Mouse (Mus musculus): ENCODE measurements around the gene Large1. TPM values are rescaled to one million over a fixed set of nuclear protein-coding genes. Genes with fewer than 3 reads are reported as not detected.

Gene Large1
- polyA plus RNA-seq, 2 experiments = 0.56 to 1.1 TPM

GRCm38 (mm10) chr8:72780644-72781043 is 572.7 kb downstream of the Large1 start:
- H3K27ac ChIP-seq = no peak overlapping the region

GRCm38 (mm10) chr8:72777797-72778196 is 575.5 kb downstream of the Large1 start:
- Histone ChIP-seq H3K9ac (replicated peaks) (no peak overlapping the region), H3K27ac (no peak overlapping the region), H3K9me3 (ENCODE audit: control insufficient read depth, low read length) (no peaks in the 10 kb centered on the region), H3K4me3 (ENCODE audit: insufficient read depth in 1 of 2, low read depth in 2 of 2, low read length in 2 of 2) (no peak overlapping the region), H3K27me3 (ENCODE audit: control insufficient read depth, insufficient read depth, low read length) (no peaks in the 10 kb centered on the region), H3K36me3 (replicated peaks; ENCODE audit: control insufficient read depth, insufficient read depth, low read depth) (no peaks in the 10 kb centered on the region), H3K4me1 (replicated peaks; ENCODE audit: control insufficient read depth in 2 of 2, insufficient read depth in 2 of 2, low read length in 1 of 2) (no peaks in the 10 kb centered on the region), H3K4me2 (ENCODE audit: low read depth) (no peak overlapping the region)
- ATAC-seq (ENCODE audit: insufficient read depth) (no peak), DNase-seq (ENCODE audit: low read depth in 3 of 3, low spot score in 3 of 3) (no peak)
- TF ChIP-seq CTCF (IDR thresholded peaks at IDR 0.05; ENCODE audit: low read depth) (no peak), EP300 (IDR thresholded peaks at IDR 0.05; ENCODE audit: low read depth) (no peak)
- WGBS (ENCODE audit: insufficient replicate concordance) = 44% methylated on average over 1 of the region's 1 CpGs

More at GRCm38 (mm10) chr8:72780644-72781043, 572.7 kb downstream of the Large1 start:
- H3K9me3 ChIP-seq (ENCODE audit: control insufficient read depth, low read length) = no peaks in the 10 kb centered on the region
- H3K27me3 ChIP-seq (ENCODE audit: control insufficient read depth, insufficient read depth, low read length) = no peaks in the 10 kb centered on the region
- no peaks in the 10 kb centered on the region for H3K36me3 ChIP-seq (replicated peaks; ENCODE audit: control insufficient read depth, insufficient read depth, low read depth)
- H3K4me1 ChIP-seq (replicated peaks; ENCODE audit: control insufficient read depth in 2 of 2, insufficient read depth in 2 of 2, low read length in 1 of 2) = no peaks in the 10 kb centered on the region
- H3K4me3 ChIP-seq (ENCODE audit: insufficient read depth in 1 of 2, low read depth in 2 of 2, low read length in 2 of 2) = no peak overlapping the region
- no peak overlapping the region for H3K4me2 ChIP-seq (ENCODE audit: low read depth)
- ATAC-seq (ENCODE audit: insufficient read depth) (no peak), DNase-seq (ENCODE audit: low read depth in 3 of 3, low spot score in 3 of 3) (no peak)
- no peak for TF ChIP-seq EP300 (IDR thresholded peaks at IDR 0.05; ENCODE audit: low read depth)
- no peak for TF ChIP-seq CTCF (IDR thresholded peaks at IDR 0.05; ENCODE audit: low read depth)
- 78% methylated on average over 4 of the region's 4 CpGs for WGBS (ENCODE audit: insufficient replicate concordance)
- no peak overlapping the region for H3K9ac ChIP-seq (replicated peaks)

- no peak overlapping the region for H3K4me3 ChIP-seq (ENCODE audit: insufficient read depth in 1 of 2, low read depth in 2 of 2, low read length in 2 of 2)
- H3K4me1 ChIP-seq (replicated peaks; ENCODE audit: control insufficient read depth in 2 of 2, insufficient read depth in 2 of 2, low read length in 1 of 2) = no peaks in the 10 kb centered on the region
- no peak for DNase-seq (ENCODE audit: low read depth in 3 of 3, low spot score in 3 of 3)
- no peaks in the 10 kb centered on the region for H3K36me3 ChIP-seq (replicated peaks; ENCODE audit: control insufficient read depth, insufficient read depth, low read depth)
- H3K4me2 ChIP-seq (ENCODE audit: low read depth) = no peak overlapping the region
- WGBS (ENCODE audit: insufficient replicate concordance) = 48% methylated on average over 7 of the region's 7 CpGs
- ATAC-seq (ENCODE audit: insufficient read depth) = no peak
- no peak overlapping the region for H3K9ac ChIP-seq (replicated peaks)
- no peaks in the 10 kb centered on the region for H3K27me3 ChIP-seq (ENCODE audit: control insufficient read depth, insufficient read depth, low read length)
- no peak overlapping the region for H3K27ac ChIP-seq
- no peaks in the 10 kb centered on the region for H3K9me3 ChIP-seq (ENCODE audit: control insufficient read depth, low read length)
- TF ChIP-seq CTCF (IDR thresholded peaks at IDR 0.05; ENCODE audit: low read depth) (no peak), EP300 (IDR thresholded peaks at IDR 0.05; ENCODE audit: low read depth) (no peak)
Measured at GRCm38 (mm10) chr8:72766777-72767176, 586.6 kb downstream of the Large1 start.

- WGBS (ENCODE audit: insufficient replicate concordance) = 68% methylated on average over 4 of the region's 4 CpGs
Measured at GRCm38 (mm10) chr8:72765696-72766095, 587.6 kb downstream of the Large1 start.

More at GRCm38 (mm10) chr8:72765696-72766095, 587.6 kb downstream of the Large1 start:
- no peaks in the 10 kb centered on the region for H3K27me3 ChIP-seq (ENCODE audit: control insufficient read depth, insufficient read depth, low read length)
- no peak overlapping the region for H3K4me3 ChIP-seq (ENCODE audit: insufficient read depth in 1 of 2, low read depth in 2 of 2, low read length in 2 of 2)
- H3K4me2 ChIP-seq (ENCODE audit: low read depth) = no peak overlapping the region
- H3K4me1 ChIP-seq (replicated peaks; ENCODE audit: control insufficient read depth in 2 of 2, insufficient read depth in 2 of 2, low read length in 1 of 2) = 0 out of 4 replicates have a peak, but pooled peaks cover 0 to 4% of the 10 kb centered on the region in 2 experiments
- no peak overlapping the region for H3K9ac ChIP-seq (replicated peaks)
- no peak overlapping the region for H3K27ac ChIP-seq
- H3K36me3 ChIP-seq (replicated peaks; ENCODE audit: control insufficient read depth, insufficient read depth, low read depth) = no peaks in the 10 kb centered on the region
- H3K9me3 ChIP-seq (ENCODE audit: control insufficient read depth, low read length) = no peaks in the 10 kb centered on the region
- ATAC-seq (ENCODE audit: insufficient read depth) (no peak), DNase-seq (ENCODE audit: low read depth in 3 of 3, low spot score in 3 of 3) (no peak)
- TF ChIP-seq EP300 (IDR thresholded peaks at IDR 0.05; ENCODE audit: low read depth) (no peak), CTCF (IDR thresholded peaks at IDR 0.05; ENCODE audit: low read depth) (no peak)

Small RNA genes within 50 kb of the gene (microRNA-seq; reads per million reads assigned to microRNA genes)
- not detected for gene Mir28b
